Mouse (Mus musculus) thymus, adult 2 months (tissue): ENCODE measurements at regions not wholly inside any gene's neighbourhood (a gene's known extent, or its start where the extent isn't known, plus 50 kb on each side); places are given as distances from the start of the nearest gene placed in this dataset.

Experiments
- DNase-seq: peaks from one replicate; pipeline ENCODE4 v3.0.0; 2021
- H3K27ac ChIP-seq: fragments of 200-500 bp; 2 replicates; pipeline ENCODE4 v1.5.1; 2012; ENCODE audit warnings: low read length, control low read depth; ENCODE audit not compliant: control insufficient read depth, insufficient read depth
- H3K27me3 ChIP-seq: fragments of 200-500 bp; 2 replicates; pipeline ENCODE4 v1.6.1; 2012; ENCODE audit warnings: mild to moderate bottlenecking, low read length, moderate library complexity, mixed read lengths; ENCODE audit not compliant: control insufficient read depth, insufficient read depth
- H3K36me3 ChIP-seq: fragments of 200-500 bp; 2 replicates; pipeline ENCODE4 v1.6.1; 2012; ENCODE audit warnings: mild to moderate bottlenecking, low read length, moderate library complexity; ENCODE audit not compliant: control insufficient read depth, insufficient read depth
- H3K4me1 ChIP-seq: fragments of 200-500 bp; replicated peaks from 2 replicates; pipeline ENCODE4 v1.6.1; 2012; ENCODE audit warnings: low read length; ENCODE audit not compliant: control insufficient read depth, insufficient read depth
- H3K4me3 ChIP-seq: fragments of 200-500 bp; 2 replicates; pipeline ENCODE4 v1.5.1; 2012; ENCODE audit warnings: mild to moderate bottlenecking, low read length, control low read depth, moderate library complexity; ENCODE audit not compliant: control insufficient read depth, insufficient read depth
- CTCF ChIP-seq: fragments of 200-500 bp; IDR thresholded peaks from 2 replicates; pipeline ENCODE4 v1.5.1; 2012; ENCODE audit warnings: mild to moderate bottlenecking, control low read depth, low read length, moderate library complexity, borderline replicate concordance; ENCODE audit not compliant: control insufficient read depth, poor library complexity, insufficient read depth; ENCODE audit errors: extremely low read depth
- POLR2A ChIP-seq: fragments of 200-500 bp; IDR thresholded peaks from 2 replicates; pipeline ENCODE4 v1.6.1; 2012; ENCODE audit warnings: mild to moderate bottlenecking, low read length, control low read depth, moderate library complexity; ENCODE audit not compliant: control insufficient read depth, poor library complexity, insufficient read depth; ENCODE audit errors: extremely low read depth
- WGBS: fragments of 180-500 bp; shearing (Covaris S2); methylation state at CpG from one replicate; pipeline ENCODE4 v1.1.7; 2018; 5-methylcytosine and 5-hydroxymethylcytosine counted together

- Histone ChIP-seq H3K36me3 (no peaks in the 10 kb centered on the region), H3K4me1 (peaks cover 2% of the 10 kb centered on the region), H3K27me3 (no peaks in the 10 kb centered on the region), H3K27ac (no peak overlapping the region), H3K4me3 (no peak overlapping the region)
- WGBS: 84% methylated on average over 10 of the region's 10 CpGs
- no peak for DNase-seq
- TF ChIP-seq CTCF (no peak), POLR2A (no peak)
Measured at GRCm38 (mm10) chr10:17656305-17656704, 66.7 kb upstream of the Cited2 start.

GRCm38 (mm10) chr10:17656872-17657482 is 66.0 kb upstream of the Cited2 start:
- H3K36me3 ChIP-seq: no peaks in the 10 kb centered on the region
- TF ChIP-seq POLR2A: no peak
- no peak for TF ChIP-seq CTCF
- H3K4me1 ChIP-seq: peaks cover 2% of the 10 kb centered on the region
- 24% methylated on average over 8 of the region's 8 CpGs for WGBS
- H3K4me3 ChIP-seq: no peak overlapping the region
- no peaks in the 10 kb centered on the region for H3K27me3 ChIP-seq
- DNase-seq: peak; percentile 15
- no peak overlapping the region for H3K27ac ChIP-seq

DNA sequence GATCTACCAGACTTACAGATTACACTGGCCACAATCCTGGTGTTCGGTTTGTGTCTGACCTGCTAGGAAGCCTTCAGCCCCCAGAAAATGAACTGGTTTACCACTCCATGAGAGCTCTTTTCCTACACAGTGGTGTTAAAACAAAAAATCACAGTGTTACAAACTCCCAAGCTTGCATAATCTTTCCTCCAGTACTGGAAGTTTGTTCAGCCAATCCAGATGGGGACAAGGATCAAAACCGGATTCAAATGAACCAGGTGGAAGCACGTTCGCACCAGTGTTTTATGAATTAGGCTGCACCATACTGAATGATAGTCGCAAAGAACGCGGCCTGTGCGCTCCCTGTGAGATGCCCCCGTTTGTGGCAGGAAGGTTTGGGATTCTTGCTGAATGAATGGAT is 63.4 kb upstream of the Cited2 start:
- H3K27ac ChIP-seq: no peak overlapping the region
- WGBS: 96% methylated on average over 9 of the region's 9 CpGs
- no peak overlapping the region for H3K4me3 ChIP-seq
- H3K36me3 ChIP-seq: no peaks in the 10 kb centered on the region
- no peaks in the 10 kb centered on the region for H3K27me3 ChIP-seq
- TF ChIP-seq CTCF (no peak), POLR2A (no peak)
- DNase-seq: no peak
- peaks cover 2% of the 10 kb centered on the region for H3K4me1 ChIP-seq

- no peaks in the 10 kb centered on the region for H3K36me3 ChIP-seq
- TF ChIP-seq CTCF (no peak), POLR2A (no peak)
- H3K4me1 ChIP-seq: peaks cover 2% of the 10 kb centered on the region
- no peaks in the 10 kb centered on the region for H3K27me3 ChIP-seq
- H3K27ac ChIP-seq: no peak overlapping the region
- no peak for DNase-seq
- no peak overlapping the region for H3K4me3 ChIP-seq
- 39% methylated on average over 5 of the region's 5 CpGs for WGBS
Measured at GRCm38 (mm10) chr10:17660836-17661452, 62.1 kb upstream of the Cited2 start.

GRCm38 (mm10) chr10:17666089-17666488 is 56.9 kb upstream of the Cited2 start:
- H3K36me3 ChIP-seq: no peaks in the 10 kb centered on the region
- 89% methylated on average over 3 of the region's 3 CpGs for WGBS
- no peaks in the 10 kb centered on the region for H3K4me1 ChIP-seq
- no peaks in the 10 kb centered on the region for H3K27me3 ChIP-seq
- TF ChIP-seq POLR2A: no peak
- no peak for TF ChIP-seq CTCF
- no peak overlapping the region for H3K27ac ChIP-seq
- H3K4me3 ChIP-seq: no peak overlapping the region
- no peak for DNase-seq

DNA sequence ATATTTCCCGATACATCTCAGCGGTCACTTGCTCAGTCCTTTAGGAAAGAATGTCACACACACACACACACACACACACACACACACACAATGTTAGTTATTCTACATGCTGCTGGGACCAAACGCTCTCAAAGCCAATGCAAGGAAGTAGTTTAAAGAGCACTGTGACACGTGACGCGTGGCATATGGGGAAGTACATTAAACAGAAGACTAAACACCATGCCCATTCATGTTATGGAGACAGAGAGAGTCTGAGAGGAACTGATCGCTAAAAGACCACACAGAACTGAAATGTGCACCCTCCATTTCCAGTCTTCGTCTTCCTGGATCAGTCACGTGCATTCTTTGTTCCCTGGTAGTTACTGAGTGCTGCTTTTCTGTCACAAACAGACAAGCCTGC is 53.6 kb upstream of the Cited2 start:
- 54% methylated on average over 9 of the region's 9 CpGs for WGBS
- Histone ChIP-seq H3K36me3 (no peaks in the 10 kb centered on the region), H3K27ac (no peak overlapping the region), H3K4me3 (no peak overlapping the region), H3K27me3 (no peaks in the 10 kb centered on the region), H3K4me1 (no peaks in the 10 kb centered on the region)
- TF ChIP-seq CTCF: no peak
- TF ChIP-seq POLR2A: no peak
- DNase-seq: no peak
